Mouse (Mus musculus) intestine, embryonic 16.5 days (tissue): ENCODE results near the gene Aurka. TPM values are rescaled to one million over a fixed set of nuclear protein-coding genes. Genes with fewer than 3 reads are reported as not detected.

ENCODE experiments used
- ATAC-seq: fragments of 200-750 bp; cut with Nextera tagmentation; 2 replicates; pipeline ENCODE4 v1.8.0; 2017; ENCODE audit warnings: moderate TSS enrichment, moderate library complexity
- H3K27ac ChIP-seq: fragments of 300-500 bp; sonication (generic); 2 replicates; pipeline ENCODE4 v1.5.1; 2014; ENCODE audit warnings: mild to moderate bottlenecking, low read length
- H3K27me3 ChIP-seq: fragments of 300-500 bp; sonication (generic); replicated peaks from 2 replicates; pipeline ENCODE4 v1.6.1; 2014; ENCODE audit warnings: low read length, control low read depth, mixed read lengths; ENCODE audit not compliant: control insufficient read depth, insufficient read depth
- H3K36me3 ChIP-seq: fragments of 300-500 bp; sonication (generic); 2 replicates; pipeline ENCODE4 v1.6.1; 2014; ENCODE audit warnings: low read length, control low read depth; ENCODE audit not compliant: control insufficient read depth, insufficient read depth
- H3K4me1 ChIP-seq: fragments of 300-500 bp; sonication (generic); 2 replicates; pipeline ENCODE4 v1.6.1; 2014; ENCODE audit warnings: low read length, control low read depth, mixed read lengths; ENCODE audit not compliant: control insufficient read depth, insufficient read depth
- H3K4me2 ChIP-seq: fragments of 300-500 bp; sonication (generic); 2 replicates; pipeline ENCODE4 v1.6.1; 2014; ENCODE audit warnings: low read depth, low read length, control low read depth
- H3K4me3 ChIP-seq: fragments of 300-500 bp; sonication (generic); 2 replicates; pipeline ENCODE4 v1.5.1; 2014; ENCODE audit warnings: mild to moderate bottlenecking, low read length
- H3K9ac ChIP-seq: fragments of 300-500 bp; sonication (generic); 2 replicates; pipeline ENCODE4 v1.6.1; 2014; ENCODE audit warnings: low read depth, low read length
- H3K9me3 ChIP-seq: fragments of 300-500 bp; sonication (generic); 2 replicates; pipeline ENCODE4 v1.6.1; 2016; ENCODE audit warnings: low read length, control low read depth; ENCODE audit not compliant: control insufficient read depth
- WGBS: fragments of 180-500 bp; shearing (Covaris S2); extraction: QIAGEN DNeasy Blood & Tissue Kit; methylation state at CpG from one replicate; pipeline ENCODE4 v1.1.7; 2014; 5-methylcytosine and 5-hydroxymethylcytosine counted together
- polyA plus RNA-seq: library from polyadenylated mRNA; unstranded; fragments of >200 nt; fragmentation: Nextera tagmentation; extraction: Ambion mirVana; gene quantifications from 2 replicates; pipeline ENCODE4 v1.2.1, GENCODE M21; 2015

Aurka gene
- polyA plus RNA-seq, 1 experiment from 2014 or later = 103 TPM

- Histone ChIP-seq H3K9me3 (no peaks in the 10 kb centered on the region), H3K4me2 (no peak overlapping the region), H3K27me3 (0 out of 2 replicates have a peak, but pooled peaks cover 7% of the 10 kb centered on the region), H3K36me3 (no peaks in the 10 kb centered on the region), H3K9ac (no peak overlapping the region), H3K4me1 (no peaks in the 10 kb centered on the region), H3K27ac (no peak overlapping the region), H3K4me3 (no peak overlapping the region)
- 52% methylated on average over 8 of the region's 8 CpGs for WGBS
- ATAC-seq = no peak
Measured at GRCm38 (mm10) chr2:172328248-172328647, 42.1 kb downstream of the Aurka start.

GRCm38 (mm10) chr2:172320878-172321277 is 49.5 kb downstream of the Aurka start:
- Histone ChIP-seq H3K9me3 (no peaks in the 10 kb centered on the region), H3K36me3 (no peaks in the 10 kb centered on the region), H3K27ac (no peak overlapping the region), H3K4me3 (no peak overlapping the region), H3K27me3 (no peaks in the 10 kb centered on the region), H3K9ac (no peak overlapping the region), H3K4me2 (no peak overlapping the region), H3K4me1 (no peaks in the 10 kb centered on the region)
- no peak for ATAC-seq
- WGBS = 10% methylated on average over 9 of the region's 9 CpGs

- no peak overlapping the region for H3K27ac ChIP-seq
- H3K27me3 ChIP-seq = no peaks in the 10 kb centered on the region
- H3K4me3 ChIP-seq = no peak overlapping the region
- H3K9me3 ChIP-seq = no peaks in the 10 kb centered on the region
- H3K9ac ChIP-seq = no peak overlapping the region
- no peak for ATAC-seq
- 75% methylated on average over 9 of the region's 9 CpGs for WGBS
- no peaks in the 10 kb centered on the region for H3K36me3 ChIP-seq
- no peaks in the 10 kb centered on the region for H3K4me1 ChIP-seq
- H3K4me2 ChIP-seq = no peak overlapping the region
Measured at GRCm38 (mm10) chr2:172311731-172312130, 58.6 kb downstream of the Aurka start.

- WGBS = 60% methylated on average over 4 of the region's 4 CpGs
- no peaks in the 10 kb centered on the region for H3K9me3 ChIP-seq
- H3K4me1 ChIP-seq = no peaks in the 10 kb centered on the region
- no peak overlapping the region for H3K4me3 ChIP-seq
- no peak overlapping the region for H3K9ac ChIP-seq
- ATAC-seq = no peak
- no peaks in the 10 kb centered on the region for H3K27me3 ChIP-seq
- no peak overlapping the region for H3K4me2 ChIP-seq
- no peak overlapping the region for H3K27ac ChIP-seq
- H3K36me3 ChIP-seq = no peaks in the 10 kb centered on the region
Measured at GRCm38 (mm10) chr2:172306544-172306943, 63.8 kb downstream of the Aurka start.

Other genes starting within 250 kb of the Aurka start
- gene Mc3r, start 122.0 kb downstream of the Aurka start, polyA plus RNA-seq = not detected in 2 replicates
- gene Fam210b, start 25.0 kb downstream of the Aurka start, polyA plus RNA-seq = 15.0 and 16.6 TPM in 2 replicates
- gene Cstf1, start 146 bp upstream of the Aurka start, polyA plus RNA-seq = 30.8 and 33.7 TPM in 2 replicates
- 0.17 and 0.21 TPM in 2 replicates for gene Cass4, start 23.3 kb upstream of the Aurka start, polyA plus RNA-seq
- 78.1 and 79.4 TPM in 2 replicates for gene Rtf2, start 70.0 kb upstream of the Aurka start, polyA plus RNA-seq
- 0.99 and 1.0 TPM in 2 replicates for gene Gcnt7, start 88.1 kb upstream of the Aurka start, polyA plus RNA-seq
- gene Fam209, start 102.0 kb upstream of the Aurka start, polyA plus RNA-seq = 0.20 TPM in 1 of 2 replicates, not detected in the other
- 0.04 and 0.13 TPM in 2 replicates for gene Tfap2c, start 179.1 kb upstream of the Aurka start, polyA plus RNA-seq